In the genomic region with DNA sequence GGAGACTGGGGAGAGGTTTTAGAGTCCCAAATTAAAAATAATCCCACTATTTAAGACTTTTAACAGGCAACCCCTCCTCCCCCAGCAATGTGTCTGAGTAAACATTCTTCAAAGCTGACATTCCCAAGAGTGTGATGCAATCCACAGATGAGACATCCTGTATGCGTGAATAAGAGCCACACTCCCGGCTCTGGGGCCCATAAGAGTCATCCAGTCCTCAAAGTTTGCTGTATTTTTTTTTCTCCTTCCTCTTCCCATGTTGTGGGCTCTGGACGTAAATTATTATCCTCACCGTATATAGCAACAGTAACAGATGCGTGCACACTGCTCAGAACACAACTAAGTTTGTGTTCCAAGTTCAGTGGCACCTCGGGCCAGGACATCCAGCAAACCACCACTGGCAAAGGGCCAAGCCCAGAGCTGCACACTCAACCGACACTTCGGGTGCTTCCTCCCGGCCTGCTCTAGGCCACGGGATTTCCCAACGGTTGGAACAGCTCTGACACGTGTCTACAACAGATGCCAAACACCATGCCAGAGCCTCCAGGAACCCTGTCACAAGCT, we compare ENCODE assay signal across 8 mouse cellular contexts.
DNase-seq lines count a peak whose midpoint lies in the region; ATAC-seq and TF ChIP-seq lines count a peak whose summit lies in the region.
"Had no signal": no experiment of that assay in that cellular context is flagged by ENCODE, and none has a peak within 500 bp of the region (broad histone marks: within the 10 kb centered on the region; RNA-seq: fewer than 3 reads in every experiment).

No protein-coding gene starts in this region.

- no peak for TF ChIP-seq CTCF in MEL (IDR thresholded peaks at IDR 0.05 in 2 of 3, conservative IDR thresholded peaks at IDR 0.05 in 1 of 3; ENCODE audit: control insufficient read depth in 1 of 3, insufficient read depth in 1 of 3, low read depth in 2 of 3, low read length in 3 of 3, poor library complexity in 1 of 3, severe bottlenecking in 1 of 3)
- no peak for TF ChIP-seq CTCF in cerebellum, adult 2 months (IDR thresholded peaks at IDR 0.05; ENCODE audit: borderline replicate concordance, insufficient read depth, low read depth, low read length)

- H3K27ac ChIP-seq in MEL (ENCODE audit: control insufficient read depth, low read depth, low read length), result no peak overlapping the region
- peak overlapping the region; percentile 58 for H3K27ac ChIP-seq in heart, embryonic 16.5 days (ENCODE audit: low read length)
- H3K27ac ChIP-seq in limb, embryonic 14.5 days (replicated peaks; ENCODE audit: low read depth, low read length), result no peak overlapping the region
- H3K27ac ChIP-seq in cerebellum, adult 2 months (ENCODE audit: insufficient read depth, low read length), result no peak overlapping the region
- no peak overlapping the region for H3K27ac ChIP-seq in hindbrain, embryonic 11.5 days (ENCODE audit: low read depth, low read length)

- no peaks in the 10 kb centered on the region for H3K9me3 ChIP-seq in MEL (replicated peaks; ENCODE audit: insufficient read depth, low read length)
- H3K9me3 ChIP-seq in heart, embryonic 16.5 days (replicated peaks; ENCODE audit: control insufficient read depth, low read length), result peaks cover 5% of the 10 kb centered on the region; the same call in 1 of the 2 replicates
- H3K9me3 ChIP-seq in limb, embryonic 14.5 days (ENCODE audit: control insufficient read depth, low read length), result no peaks in the 10 kb centered on the region; the same call in 1 of the 2 replicates
- no peaks in the 10 kb centered on the region for H3K9me3 ChIP-seq in hindbrain, embryonic 11.5 days (ENCODE audit: control insufficient read depth, low read length)

- no peak for TF ChIP-seq EP300 in MEL (IDR thresholded peaks at IDR 0.05; ENCODE audit: low read depth in 1 of 2, low read length in 2 of 2)

- no peak overlapping the region for H3K4me2 ChIP-seq in heart, embryonic 16.5 days (ENCODE audit: low read depth, low read length)
- no peak overlapping the region for H3K4me2 ChIP-seq in limb, embryonic 14.5 days (replicated peaks; ENCODE audit: low read depth, low read length, severe bottlenecking)
- no peak overlapping the region for H3K4me2 ChIP-seq in hindbrain, embryonic 11.5 days (replicated peaks; ENCODE audit: low read depth, low read length)

- no peak for TF ChIP-seq RAD21 in MEL (IDR thresholded peaks at IDR 0.05; ENCODE audit: low read depth, low read length)

- ATAC-seq in heart, embryonic 16.5 days (replicated peaks; ENCODE audit: extremely low read depth, insufficient read depth, low FRiP score), result peak; percentile 56
- ATAC-seq in limb, embryonic 14.5 days (ENCODE audit: low FRiP score, low read depth), result 0 out of 2 replicates have a peak, but pooled peaks have one; percentile 23
- no peak for ATAC-seq in hindbrain, embryonic 11.5 days (ENCODE audit: low FRiP score)

- H3K4me1 ChIP-seq in MEL (ENCODE audit: control insufficient read depth in 1 of 2, insufficient read depth in 2 of 2, low read length in 2 of 2), result no peaks in the 10 kb centered on the region
- peaks cover 9% of the 10 kb centered on the region; the same call in 1 of the 2 replicates for H3K4me1 ChIP-seq in heart, embryonic 16.5 days (ENCODE audit: control insufficient read depth, insufficient read depth, low read length)
- 0 out of 2 replicates have a peak, but pooled peaks cover 3% of the 10 kb centered on the region for H3K4me1 ChIP-seq in limb, embryonic 14.5 days (ENCODE audit: control insufficient read depth, insufficient read depth, low read length)
- no peaks in the 10 kb centered on the region for H3K4me1 ChIP-seq in cerebellum, adult 2 months (ENCODE audit: control insufficient read depth, insufficient read depth, low read length)
- H3K4me1 ChIP-seq in hindbrain, embryonic 11.5 days (replicated peaks; ENCODE audit: control insufficient read depth, insufficient read depth, low read length), result 0 out of 2 replicates have a peak, but pooled peaks cover 2% of the 10 kb centered on the region

- H3K4me3 ChIP-seq in MEL (ENCODE audit: control insufficient read depth in 1 of 2, insufficient read depth in 1 of 2, low read depth in 2 of 2, low read length in 2 of 2), result no peak overlapping the region
- H3K4me3 ChIP-seq in heart, embryonic 16.5 days (ENCODE audit: low read length), result no peak overlapping the region
- H3K4me3 ChIP-seq in limb, embryonic 14.5 days (replicated peaks; ENCODE audit: low read length), result no peak overlapping the region
- no peak overlapping the region for H3K4me3 ChIP-seq in cerebellum, adult 2 months (replicated peaks; ENCODE audit: insufficient read depth, low read depth, low read length)
- H3K4me3 ChIP-seq in hindbrain, embryonic 11.5 days (ENCODE audit: low read depth, low read length), result no peak overlapping the region
- H3K4me3 ChIP-seq: megakaryocyte, embryonic 14.5 days had no signal

- no peak overlapping the region for H3K9ac ChIP-seq in MEL (ENCODE audit: control insufficient read depth, low read depth, low read length, poor library complexity, severe bottlenecking)
- 0 out of 2 replicates have a peak overlapping the region, but pooled peaks have one; percentile 3 for H3K9ac ChIP-seq in heart, embryonic 16.5 days (ENCODE audit: low read length)
- H3K9ac ChIP-seq in limb, embryonic 14.5 days (ENCODE audit: low read depth, low read length, severe bottlenecking), result no peak overlapping the region
- H3K9ac ChIP-seq in hindbrain, embryonic 11.5 days (ENCODE audit: low read depth, low read length), result no peak overlapping the region

- TF ChIP-seq POLR2A in MEL (IDR thresholded peaks at IDR 0.05; ENCODE audit: control insufficient read depth in 1 of 2, insufficient read depth in 1 of 2, low read depth in 1 of 2, low read length in 2 of 2, poor library complexity in 1 of 2), result no peak
- no peak for TF ChIP-seq POLR2A in limb, embryonic 14.5 days (IDR thresholded peaks at IDR 0.05; ENCODE audit: borderline replicate concordance, extremely low read depth, insufficient read depth, insufficient read length)
- no peak for TF ChIP-seq POLR2A in cerebellum, adult 2 months (IDR thresholded peaks at IDR 0.05; ENCODE audit: borderline replicate concordance, insufficient read depth, low read length)

- WGBS in heart, embryonic 16.5 days, result 28% methylated on average over 12 of the region's 12 CpGs
- 65% methylated on average over 12 of the region's 12 CpGs for WGBS in limb, embryonic 14.5 days
- WGBS in cerebellum, adult 2 months, result 13% methylated on average over 12 of the region's 12 CpGs
- WGBS in hindbrain, embryonic 11.5 days, result 85% methylated on average over 12 of the region's 12 CpGs

- H3K79me2 ChIP-seq in MEL (ENCODE audit: control insufficient read depth, insufficient read depth, low read length, poor library complexity), result no peaks in the 10 kb centered on the region

- H3K36me3 ChIP-seq in MEL (ENCODE audit: control insufficient read depth in 1 of 2, insufficient read depth in 2 of 2, low read length in 2 of 2), result no peaks in the 10 kb centered on the region
- no peaks in the 10 kb centered on the region for H3K36me3 ChIP-seq in heart, embryonic 16.5 days (ENCODE audit: control insufficient read depth, insufficient read depth)
- no peaks in the 10 kb centered on the region for H3K36me3 ChIP-seq in limb, embryonic 14.5 days (ENCODE audit: control insufficient read depth, insufficient read depth, low read length)
- no peaks in the 10 kb centered on the region for H3K36me3 ChIP-seq in hindbrain, embryonic 11.5 days (ENCODE audit: control insufficient read depth, insufficient read depth, low read length)

- peak; percentile 9 for DNase-seq in MEL (ENCODE audit: low read depth, low spot score)
- DNase-seq in adrenal gland, postnatal 10 days, result peak; percentile 78
- peak; percentile 26 for DNase-seq in limb, embryonic 14.5 days (ENCODE audit: low spot score)
- no peak for DNase-seq in layer of hippocampus, postnatal 10 days (ENCODE audit: low spot score in 2 of 2)
- DNase-seq in cerebellum, adult 2 months, result no peak
- DNase-seq in hindbrain, embryonic 11.5 days (ENCODE audit: low spot score), result no peak

- H3K27me3 ChIP-seq in MEL (ENCODE audit: control insufficient read depth in 1 of 2, insufficient read depth in 2 of 2, low read length in 2 of 2), result no peaks in the 10 kb centered on the region
- H3K27me3 ChIP-seq in heart, embryonic 16.5 days (ENCODE audit: control insufficient read depth, insufficient read depth, low read length), result no peaks in the 10 kb centered on the region
- H3K27me3 ChIP-seq in limb, embryonic 14.5 days (ENCODE audit: control insufficient read depth, insufficient read depth, low read length), result no peaks in the 10 kb centered on the region
- H3K27me3 ChIP-seq in cerebellum, adult 2 months (ENCODE audit: control insufficient read depth, insufficient read depth, low read length), result no peaks in the 10 kb centered on the region
- no peaks in the 10 kb centered on the region for H3K27me3 ChIP-seq in hindbrain, embryonic 11.5 days (ENCODE audit: control insufficient read depth, insufficient read depth, low read length)

TF ChIP-seq in MEL, 35 proteins besides CTCF, POLR2A, EP300 and RAD21:
- TF ChIP-seq E2F4 (IDR thresholded peaks at IDR 0.05; ENCODE audit: borderline replicate concordance, low read depth, low read length), result no peak
- no peak for TF ChIP-seq USF2 (IDR thresholded peaks at IDR 0.05; ENCODE audit: borderline replicate concordance in 1 of 2, insufficient read depth in 1 of 2, low read depth in 1 of 2, low read length in 2 of 2)
- no peak for TF ChIP-seq MAFK (IDR thresholded peaks at IDR 0.05; ENCODE audit: borderline replicate concordance, low read depth, low read length)
- TF ChIP-seq HCFC1 (IDR thresholded peaks at IDR 0.05; ENCODE audit: low read depth, low read length), result no peak
- TF ChIP-seq MYB (IDR thresholded peaks at IDR 0.05; ENCODE audit: low read depth, low read length), result peak; percentile 21; the same call in 1 of the 2 replicates
- no peak for TF ChIP-seq ZKSCAN1 (IDR thresholded peaks at IDR 0.05; ENCODE audit: low read depth, low read length)
- TF ChIP-seq KAT2A (conservative IDR thresholded peaks at IDR 0.05; ENCODE audit: low read depth, low read length), result no peak
- TF ChIP-seq POLR2AphosphoS2 (IDR thresholded peaks at IDR 0.05; ENCODE audit: low read length), result no peak

Comparison
In these comparisons a context has a peak if more than half of its experiments do, and no peak if none do; other contexts are left out.
1. DNase-seq: peak in MEL (single experiment), adrenal gland, postnatal 10 days (single experiment) and limb, embryonic 14.5 days (single experiment); none in layer of hippocampus, postnatal 10 days (0 of 2), cerebellum, adult 2 months (0 of 2) and hindbrain, embryonic 11.5 days (single experiment).